Mouse (Mus musculus) mouse trophoblast stem cell (cell line): Measurements from ENCODE around the gene Eya2.

Experiments
- in situ Hi-C, 2 experiments: fragments of 300-500 bp; cut with MseI, MboI; formaldehyde crosslinking; loops; 2 replicates in 1 of 2; 3 replicates in 1 of 2; pipeline ENCODE4 v1.15.1; 2025

Eya2 gene

DNA sequence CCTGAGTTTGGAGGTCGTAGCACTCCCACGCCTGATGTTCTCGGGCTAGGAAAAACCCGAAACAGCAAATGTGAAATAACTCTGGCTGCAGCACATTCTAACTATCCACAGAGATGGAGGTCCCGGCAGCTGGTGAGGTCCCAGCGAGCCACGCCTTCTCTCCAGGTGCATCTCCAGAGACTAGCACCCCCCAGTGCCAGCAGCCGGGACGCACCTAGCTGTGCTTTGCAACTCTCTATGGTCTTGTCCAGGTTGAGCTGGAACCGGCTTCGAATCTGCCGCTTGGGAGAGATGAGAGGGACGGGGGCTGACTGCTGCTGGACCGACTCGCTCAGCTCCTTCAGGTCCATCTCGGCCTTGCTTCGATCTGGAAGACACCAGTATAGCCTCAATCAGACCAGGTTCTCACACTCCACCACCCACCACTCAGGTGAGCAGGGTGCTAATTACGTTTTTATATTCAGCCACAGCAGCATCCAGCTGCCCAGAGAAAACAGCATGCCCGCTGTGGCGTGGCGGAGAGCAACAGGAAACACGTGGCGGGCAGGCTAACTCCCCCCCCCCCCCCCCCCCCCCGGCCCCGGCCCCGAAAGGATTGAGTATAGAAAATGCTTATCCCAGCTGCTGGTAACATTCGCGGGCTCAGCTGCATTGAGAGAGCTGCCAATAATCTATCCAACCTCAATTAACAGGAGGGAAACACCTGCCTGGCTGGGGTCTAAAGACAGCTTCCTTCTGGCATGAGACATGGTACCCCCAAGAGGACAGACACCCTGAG, 220.5 kb downstream of the Eya2 start:
- in situ Hi-C loops = no loop called here

DNA sequence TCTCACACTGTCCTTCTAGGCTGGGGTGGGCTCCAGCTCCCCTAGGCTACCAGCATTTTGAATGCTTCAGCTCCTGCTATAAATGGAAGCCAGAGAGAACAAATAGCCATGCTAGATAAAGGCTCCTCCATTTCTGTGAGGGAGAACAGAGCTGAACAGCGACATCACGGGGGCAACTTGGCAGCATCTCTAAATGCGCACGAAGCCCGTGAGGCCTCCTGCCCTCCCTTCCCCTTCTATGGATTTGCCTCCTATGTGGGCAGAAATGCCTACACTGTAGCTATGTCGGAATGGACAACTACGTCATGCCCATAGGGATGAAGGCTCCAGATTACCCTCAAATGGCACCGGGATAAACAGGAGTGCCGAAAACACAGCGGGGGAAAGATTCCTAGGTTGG, 222.6 kb downstream of the Eya2 start:
- in situ Hi-C loops = no loop called here

- in situ Hi-C loops = no loop called here
Measured at GRCm38 (mm10) chr2:165818570-165818969, 223.7 kb downstream of the Eya2 start.

- in situ Hi-C loops = no loop called here
Measured at GRCm38 (mm10) chr2:165818985-165819948, 224.4 kb downstream of the Eya2 start.

DNA sequence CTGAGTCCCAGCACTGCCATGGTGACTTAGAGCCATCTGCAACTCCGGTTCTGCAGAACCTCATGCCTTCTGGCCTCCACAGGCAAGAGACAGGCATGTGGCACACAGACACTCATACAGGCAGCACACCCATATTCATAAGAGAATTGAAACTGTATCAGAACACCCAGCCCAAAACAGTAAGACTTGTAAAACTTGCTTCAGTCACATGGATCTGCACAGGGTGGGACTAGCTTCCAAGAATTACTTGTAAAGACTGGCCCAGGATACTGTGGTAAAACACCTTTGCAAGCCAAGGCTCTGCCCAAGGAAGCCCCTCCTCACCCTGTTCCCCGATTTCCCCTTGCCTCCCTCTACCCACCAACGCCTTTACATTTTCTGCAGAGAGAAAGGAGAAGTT, 225.2 kb downstream of the Eya2 start:
- in situ Hi-C loops = loop anchor here (5.0 kb wide), 2 partner anchors 87 to 92 kb away; no protein-coding TSS in a partner anchor

GRCm38 (mm10) chr2:165820504-165821095, 225.8 kb downstream of the Eya2 start:
- in situ Hi-C loops = loop anchor here (5.0 kb wide), 2 partner anchors 87 to 92 kb away; no protein-coding TSS in a partner anchor
